Mouse (Mus musculus) stomach, embryonic 16.5 days (tissue): ENCODE measurements around the gene Muc16. TPM values are rescaled to one million over a fixed set of nuclear protein-coding genes. Genes with fewer than 3 reads are reported as not detected.
A peak's percentile ranks its signal among the peaks of the same experiment; 100 is the strongest.

ENCODE experiments used
- ATAC-seq: fragments of 200-750 bp; cut with Nextera tagmentation; 2 replicates; pipeline ENCODE4 v1.8.0; 2017; ENCODE audit warnings: moderate number of reproducible peaks, moderate TSS enrichment; ENCODE audit not compliant: insufficient read depth, low FRiP score
- H3K27ac ChIP-seq: fragments of 300-500 bp; sonication (generic); 2 replicates; pipeline ENCODE4 v1.5.1; 2014; ENCODE audit warnings: low read length
- H3K27me3 ChIP-seq: fragments of 300-500 bp; sonication (generic); 2 replicates; pipeline ENCODE4 v1.6.1; 2014; ENCODE audit warnings: low read length, control low read depth, mixed read lengths; ENCODE audit not compliant: control insufficient read depth, insufficient read depth
- H3K36me3 ChIP-seq: fragments of 300-500 bp; sonication (generic); 2 replicates; pipeline ENCODE4 v1.6.1; 2014; ENCODE audit warnings: low read length; ENCODE audit not compliant: control insufficient read depth, insufficient read depth
- H3K4me1 ChIP-seq: fragments of 300-500 bp; sonication (generic); 2 replicates; pipeline ENCODE4 v1.6.1; 2014; ENCODE audit warnings: low read length, control low read depth, mixed read lengths; ENCODE audit not compliant: control insufficient read depth, insufficient read depth
- H3K4me2 ChIP-seq: fragments of 300-500 bp; sonication (generic); 2 replicates; pipeline ENCODE4 v1.6.1; 2014; ENCODE audit warnings: low read depth, low read length, mixed read lengths
- H3K4me3 ChIP-seq: fragments of 300-500 bp; sonication (generic); replicated peaks from 2 replicates; pipeline ENCODE4 v1.5.1; 2014; ENCODE audit warnings: mild to moderate bottlenecking, low read length
- H3K9ac ChIP-seq: fragments of 300-500 bp; sonication (generic); 2 replicates; pipeline ENCODE4 v1.6.1; 2014; ENCODE audit warnings: low read length
- H3K9me3 ChIP-seq: fragments of 300-500 bp; sonication (generic); replicated peaks from 2 replicates; pipeline ENCODE4 v1.6.1; 2016; ENCODE audit warnings: low read length, control low read depth; ENCODE audit not compliant: control insufficient read depth
- WGBS: fragments of 180-500 bp; shearing (Covaris S2); extraction: QIAGEN DNeasy Blood & Tissue Kit; methylation state at CpG from one replicate; pipeline ENCODE4 v1.1.7; 2014; 5-methylcytosine and 5-hydroxymethylcytosine counted together
- polyA plus RNA-seq: library from polyadenylated mRNA; unstranded; fragments of >200 nt; fragmentation: Nextera tagmentation; extraction: Ambion mirVana; gene quantifications from 2 replicates; pipeline ENCODE4 v1.2.1, GENCODE M21; 2015

Gene Muc16
- 2.7 and 3.0 TPM in 2 replicates for polyA plus RNA-seq

DNA sequence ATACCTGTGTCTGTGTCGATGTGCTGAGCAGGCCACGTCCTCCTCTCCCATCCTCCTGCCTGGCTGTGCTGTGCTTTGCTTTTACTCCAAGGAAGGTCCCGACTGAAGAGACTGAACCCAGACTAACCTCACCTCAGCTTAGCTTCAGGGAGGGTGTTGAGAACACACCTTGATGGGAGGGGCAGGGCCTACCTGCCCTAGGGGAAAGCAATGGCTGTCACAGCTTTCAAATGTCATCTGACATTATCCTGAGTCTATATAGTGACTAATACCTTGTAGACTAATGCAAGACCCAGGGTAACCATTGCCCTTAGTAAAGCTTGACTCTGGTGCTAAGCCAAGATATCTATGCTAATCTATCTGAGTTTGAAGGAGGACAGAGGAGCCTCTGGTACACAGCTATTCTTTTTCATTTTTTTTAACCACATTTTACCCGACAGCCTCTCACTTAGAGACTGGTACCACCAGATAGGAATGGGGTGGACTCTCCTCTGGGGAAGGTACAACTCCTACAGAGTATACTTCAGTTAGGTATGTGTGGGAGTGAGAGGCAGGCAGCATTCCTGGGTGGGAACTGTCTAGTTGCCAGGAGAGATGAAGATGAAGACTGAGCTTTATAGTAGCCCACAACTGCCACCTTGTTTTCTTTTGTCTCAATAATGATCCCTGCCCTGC is at the start of gene Muc16:
Gene Muc16 (minus strand): TSS at position 51 of the 675 bp plus-strand sequence.
- H3K9me3 ChIP-seq: no peaks in the 10 kb centered on the region
- H3K36me3 ChIP-seq: no peaks in the 10 kb centered on the region
- H3K4me1 ChIP-seq: no peaks in the 10 kb centered on the region
- no peak within 1 kb of the TSS for H3K27ac ChIP-seq
- no peak; the same call in 1 of the 2 replicates for ATAC-seq
- H3K27me3 ChIP-seq: no peaks in the 10 kb centered on the region
- no peak within 1 kb of the TSS for H3K4me3 ChIP-seq
- 66% methylated on average over 4 of the region's 4 CpGs for WGBS
- H3K9ac ChIP-seq: no peak within 1 kb of the TSS
- no peak within 1 kb of the TSS for H3K4me2 ChIP-seq

DNA sequence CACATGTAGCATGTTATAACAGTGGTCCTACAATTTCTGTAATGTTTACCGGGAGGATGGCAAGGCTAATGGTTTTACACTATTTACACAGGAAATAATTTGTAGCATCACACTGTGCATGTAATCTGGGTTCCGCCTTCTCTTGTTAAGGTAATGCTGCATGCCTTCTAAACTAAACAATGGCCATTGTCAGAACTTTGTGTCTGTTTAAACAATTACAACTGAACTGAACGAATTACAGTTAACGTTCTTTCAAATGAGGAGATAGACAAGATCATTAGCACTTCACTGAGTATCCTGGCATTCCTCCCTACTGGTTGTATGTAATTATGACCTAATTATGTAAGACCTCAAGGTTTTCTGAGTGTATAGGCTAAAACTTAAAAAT is 48.4 kb upstream of the Muc16 start:
- Histone ChIP-seq H3K9me3 (no peaks in the 10 kb centered on the region), H3K27ac (no peak overlapping the region), H3K4me1 (peaks cover 4% of the 10 kb centered on the region; the same call in 1 of the 2 replicates), H3K27me3 (no peaks in the 10 kb centered on the region), H3K4me2 (no peak overlapping the region), H3K4me3 (no peak overlapping the region), H3K9ac (no peak overlapping the region), H3K36me3 (no peaks in the 10 kb centered on the region)
- no peak for ATAC-seq
- WGBS: 29% methylated on average over 4 of the region's 4 CpGs

- WGBS: 20% methylated on average over 6 of the region's 6 CpGs
- H3K9me3 ChIP-seq: no peaks in the 10 kb centered on the region
- H3K4me2 ChIP-seq: no peak overlapping the region
- peaks cover 4% of the 10 kb centered on the region; the same call in 1 of the 2 replicates for H3K4me1 ChIP-seq
- peak overlapping the region; percentile 38 for H3K27ac ChIP-seq
- H3K36me3 ChIP-seq: no peaks in the 10 kb centered on the region
- ATAC-seq: no peak
- H3K4me3 ChIP-seq: no peak overlapping the region
- H3K27me3 ChIP-seq: no peaks in the 10 kb centered on the region
- no peak overlapping the region for H3K9ac ChIP-seq
Measured at GRCm38 (mm10) chr9:18721931-18722711, 47.8 kb upstream of the Muc16 start.

DNA sequence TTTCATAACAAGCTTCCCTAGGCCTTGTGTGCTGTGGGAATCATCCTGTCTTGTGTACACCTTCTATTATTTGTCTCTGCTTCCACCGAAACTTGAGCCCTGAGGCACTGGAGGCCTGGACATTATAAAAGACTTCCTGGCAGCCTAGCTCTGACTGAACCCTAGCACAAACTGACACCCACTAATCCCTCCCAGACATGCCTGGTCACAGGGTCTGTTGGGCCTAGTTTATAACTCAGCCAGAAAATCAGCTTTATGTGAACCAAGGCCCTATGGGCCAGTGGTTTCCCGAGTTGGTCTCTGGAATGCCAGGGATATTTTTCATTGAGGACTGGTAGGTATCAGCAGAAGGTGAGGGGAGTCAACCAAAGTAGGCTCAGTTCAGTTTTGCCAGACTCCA is 46.7 kb upstream of the Muc16 start:
- no peaks in the 10 kb centered on the region for H3K27me3 ChIP-seq
- H3K36me3 ChIP-seq: no peaks in the 10 kb centered on the region
- no peak overlapping the region; the same call in 1 of the 2 replicates for H3K9ac ChIP-seq
- H3K4me1 ChIP-seq: peaks cover 4% of the 10 kb centered on the region; the same call in 1 of the 2 replicates
- no peak overlapping the region for H3K4me2 ChIP-seq
- 15% methylated on average over 2 of the region's 2 CpGs for WGBS
- H3K9me3 ChIP-seq: no peaks in the 10 kb centered on the region
- H3K4me3 ChIP-seq: no peak overlapping the region
- no peak for ATAC-seq
- H3K27ac ChIP-seq: no peak overlapping the region

GRCm38 (mm10) chr9:18705628-18706027 is 31.3 kb upstream of the Muc16 start:
- Histone ChIP-seq H3K9me3 (no peaks in the 10 kb centered on the region), H3K27ac (no peak overlapping the region), H3K4me2 (no peak overlapping the region), H3K36me3 (no peaks in the 10 kb centered on the region), H3K27me3 (no peaks in the 10 kb centered on the region), H3K4me1 (no peaks in the 10 kb centered on the region), H3K9ac (no peak overlapping the region), H3K4me3 (no peak overlapping the region)
- ATAC-seq: no peak

- ATAC-seq: no peak
Measured at GRCm38 (mm10) chr9:18598366-18598765, 76.0 kb downstream of the Muc16 start.

DNA sequence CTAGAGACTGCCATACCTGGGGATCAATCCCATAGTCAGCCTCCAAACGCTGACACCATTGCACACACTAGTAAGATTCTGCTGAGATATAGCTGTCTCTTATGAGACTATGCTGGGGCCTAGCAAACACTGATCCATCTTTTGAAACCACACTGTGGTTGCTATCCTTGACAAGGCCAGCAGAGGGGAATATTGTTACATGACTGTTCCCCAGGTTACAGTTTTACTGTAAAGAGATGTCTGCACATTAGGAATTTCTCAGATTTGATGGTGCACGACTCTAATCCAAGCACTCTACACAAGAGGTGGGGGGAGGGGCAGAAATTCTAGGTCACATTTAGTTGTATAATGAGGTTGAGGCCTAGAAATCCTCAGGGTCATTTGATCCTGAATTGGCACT is 166.2 kb downstream of the Muc16 start:
- 44% methylated on average over 2 of the region's 2 CpGs for WGBS
- Histone ChIP-seq H3K9me3 (no peaks in the 10 kb centered on the region), H3K36me3 (no peaks in the 10 kb centered on the region), H3K4me3 (no peak overlapping the region), H3K4me2 (no peak overlapping the region), H3K4me1 (no peaks in the 10 kb centered on the region), H3K27ac (no peak overlapping the region), H3K9ac (no peak overlapping the region), H3K27me3 (no peaks in the 10 kb centered on the region)
- ATAC-seq: no peak

More at GRCm38 (mm10) chr9:18598366-18598765, 76.0 kb downstream of the Muc16 start:
- Histone ChIP-seq H3K27ac (no peak overlapping the region), H3K27me3 (no peaks in the 10 kb centered on the region), H3K9me3 (no peaks in the 10 kb centered on the region), H3K9ac (no peak overlapping the region), H3K4me2 (no peak overlapping the region), H3K36me3 (no peaks in the 10 kb centered on the region), H3K4me3 (no peak overlapping the region), H3K4me1 (no peaks in the 10 kb centered on the region)
- 54% methylated on average over 2 of the region's 2 CpGs for WGBS

- H3K27me3 ChIP-seq: no peaks in the 10 kb centered on the region
- WGBS: 69% methylated on average over 3 of the region's 3 CpGs
- no peaks in the 10 kb centered on the region for H3K36me3 ChIP-seq
- no peak for ATAC-seq
- H3K4me1 ChIP-seq: no peaks in the 10 kb centered on the region
- H3K9ac ChIP-seq: no peak within 1 kb of the TSS
- no peak within 1 kb of the TSS for H3K27ac ChIP-seq
- no peak within 1 kb of the TSS for H3K4me3 ChIP-seq
- H3K9me3 ChIP-seq: no peaks in the 10 kb centered on the region
- H3K4me2 ChIP-seq: no peak within 1 kb of the TSS
Measured at GRCm38 (mm10) chr9:18478168-18478567, 196.2 kb downstream of the Muc16 start, which contains the start of the genes Zfp558 and Mbd3l1. Gene Zfp558 (minus strand): TSS chr9:18478268. Gene Mbd3l1 (plus strand): TSS chr9:18478359.
